Mouse (Mus musculus): ENCODE data around the gene Trp53tg5. TPM values are rescaled to one million over a fixed set of nuclear protein-coding genes. Genes with fewer than 3 reads are reported as not detected.
A peak's percentile ranks its signal among the peaks of the same experiment; 100 is the strongest.

Trp53tg5 gene
- polyA plus RNA-seq, 1 experiment from 2014 or later: not detected

DNA sequence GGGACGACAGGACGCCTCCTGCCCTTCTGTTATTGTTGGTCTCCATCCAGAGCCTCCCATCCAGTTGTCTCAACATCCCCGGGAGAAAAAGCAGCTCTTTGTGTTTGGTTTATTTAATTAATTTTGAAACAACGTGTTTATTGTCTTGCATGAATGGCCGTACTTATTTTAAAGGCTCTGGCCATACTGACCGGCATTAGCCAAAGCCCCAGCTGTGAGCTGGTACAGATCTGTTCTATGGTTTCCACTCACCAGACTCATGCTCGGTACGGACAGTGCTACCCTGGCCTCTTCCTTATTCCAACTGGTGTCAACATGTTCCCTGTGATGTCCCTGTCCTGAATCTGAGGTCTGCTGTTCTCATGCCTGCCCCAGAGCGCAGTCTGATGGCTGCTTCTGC lies 42.4 kb upstream of the Trp53tg5 start:
- Histone ChIP-seq H3K27ac (ENCODE audit: low read length) (no peak overlapping the region), H3K4me1 (ENCODE audit: control insufficient read depth, low read depth, low read length) (no peaks in the 10 kb centered on the region; the same call in 1 of the 2 replicates), H3K36me3 (ENCODE audit: control insufficient read depth, insufficient read depth) (no peaks in the 10 kb centered on the region), H3K9me3 (replicated peaks; ENCODE audit: control insufficient read depth, low read length) (no peaks in the 10 kb centered on the region), H3K4me3 (ENCODE audit: low read depth, low read length) (no peak overlapping the region), H3K27me3 (ENCODE audit: control insufficient read depth, insufficient read depth, low read depth, low read length) (no peaks in the 10 kb centered on the region), H3K4me2 (ENCODE audit: low read depth, low read length) (no peak overlapping the region), H3K9ac (ENCODE audit: low read depth, low read length) (no peak overlapping the region)
- no peak for ATAC-seq (ENCODE audit: low read depth)
- WGBS (ENCODE audit: insufficient replicate concordance): 65% methylated on average over 9 of the region's 9 CpGs

DNA sequence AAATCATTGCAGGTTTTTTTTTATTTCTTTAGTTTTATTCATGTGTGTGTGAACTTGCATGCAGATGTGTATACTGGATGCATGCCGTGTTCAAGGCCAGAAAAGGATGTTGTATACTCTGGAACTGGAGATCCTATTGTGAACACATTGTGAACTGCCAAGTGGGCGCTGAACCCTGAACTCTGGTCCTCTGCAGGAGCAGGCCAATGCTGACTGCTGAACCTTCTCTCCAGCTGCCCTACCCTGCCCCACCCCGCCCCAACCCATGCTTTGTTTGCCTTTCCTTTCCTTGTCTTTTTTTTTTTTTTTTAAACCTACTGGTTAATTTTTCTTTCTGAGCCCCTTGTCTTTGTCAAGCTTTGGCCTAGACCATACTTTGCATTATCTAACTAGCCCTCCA lies 41.4 kb upstream of the Trp53tg5 start:
- Histone ChIP-seq H3K27ac (ENCODE audit: low read length) (no peak overlapping the region), H3K4me1 (ENCODE audit: control insufficient read depth, low read depth, low read length) (no peaks in the 10 kb centered on the region; the same call in 1 of the 2 replicates), H3K9me3 (replicated peaks; ENCODE audit: control insufficient read depth, low read length) (no peaks in the 10 kb centered on the region), H3K4me3 (ENCODE audit: low read depth, low read length) (no peak overlapping the region), H3K27me3 (ENCODE audit: control insufficient read depth, insufficient read depth, low read depth, low read length) (no peaks in the 10 kb centered on the region), H3K4me2 (ENCODE audit: low read depth, low read length) (no peak overlapping the region), H3K9ac (ENCODE audit: low read depth, low read length) (no peak overlapping the region), H3K36me3 (ENCODE audit: control insufficient read depth, insufficient read depth) (no peaks in the 10 kb centered on the region)
- peak; percentile 56; the same call in 1 of the 2 replicates for ATAC-seq (ENCODE audit: low read depth)
- 51% methylated on average over 3 of the region's 3 CpGs for WGBS (ENCODE audit: insufficient replicate concordance)

DNA sequence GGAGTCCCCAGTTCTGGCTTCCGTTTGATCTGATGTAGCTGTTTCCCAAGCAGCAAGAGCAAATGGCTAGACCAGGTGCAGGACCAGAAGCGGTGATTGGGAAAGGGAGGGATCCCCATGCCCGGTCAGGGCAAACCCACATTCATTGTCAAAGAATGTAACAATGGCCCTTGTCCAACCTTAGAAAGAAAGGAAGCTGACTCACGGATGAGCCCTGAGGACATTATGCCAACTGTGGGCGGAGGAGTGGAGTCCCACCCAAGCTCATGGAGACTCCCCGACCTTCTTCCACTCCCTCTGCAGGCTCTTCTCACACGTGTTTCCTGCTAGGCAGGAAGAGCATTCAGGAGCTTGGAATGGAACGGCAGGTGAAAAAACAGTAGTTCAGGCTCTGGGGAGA lies 39.9 kb upstream of the Trp53tg5 start:
- Histone ChIP-seq H3K4me1 (ENCODE audit: control insufficient read depth, low read depth, low read length) (no peaks in the 10 kb centered on the region; the same call in 1 of the 2 replicates), H3K27me3 (ENCODE audit: control insufficient read depth, insufficient read depth, low read depth, low read length) (no peaks in the 10 kb centered on the region), H3K36me3 (ENCODE audit: control insufficient read depth, insufficient read depth) (no peaks in the 10 kb centered on the region), H3K9me3 (replicated peaks; ENCODE audit: control insufficient read depth, low read length) (no peaks in the 10 kb centered on the region), H3K27ac (ENCODE audit: low read length) (no peak overlapping the region), H3K4me3 (ENCODE audit: low read depth, low read length) (no peak overlapping the region), H3K4me2 (ENCODE audit: low read depth, low read length) (no peak overlapping the region), H3K9ac (ENCODE audit: low read depth, low read length) (no peak overlapping the region)
- no peak for ATAC-seq (ENCODE audit: low read depth)
- 50% methylated on average over 8 of the region's 8 CpGs for WGBS (ENCODE audit: insufficient replicate concordance)

DNA sequence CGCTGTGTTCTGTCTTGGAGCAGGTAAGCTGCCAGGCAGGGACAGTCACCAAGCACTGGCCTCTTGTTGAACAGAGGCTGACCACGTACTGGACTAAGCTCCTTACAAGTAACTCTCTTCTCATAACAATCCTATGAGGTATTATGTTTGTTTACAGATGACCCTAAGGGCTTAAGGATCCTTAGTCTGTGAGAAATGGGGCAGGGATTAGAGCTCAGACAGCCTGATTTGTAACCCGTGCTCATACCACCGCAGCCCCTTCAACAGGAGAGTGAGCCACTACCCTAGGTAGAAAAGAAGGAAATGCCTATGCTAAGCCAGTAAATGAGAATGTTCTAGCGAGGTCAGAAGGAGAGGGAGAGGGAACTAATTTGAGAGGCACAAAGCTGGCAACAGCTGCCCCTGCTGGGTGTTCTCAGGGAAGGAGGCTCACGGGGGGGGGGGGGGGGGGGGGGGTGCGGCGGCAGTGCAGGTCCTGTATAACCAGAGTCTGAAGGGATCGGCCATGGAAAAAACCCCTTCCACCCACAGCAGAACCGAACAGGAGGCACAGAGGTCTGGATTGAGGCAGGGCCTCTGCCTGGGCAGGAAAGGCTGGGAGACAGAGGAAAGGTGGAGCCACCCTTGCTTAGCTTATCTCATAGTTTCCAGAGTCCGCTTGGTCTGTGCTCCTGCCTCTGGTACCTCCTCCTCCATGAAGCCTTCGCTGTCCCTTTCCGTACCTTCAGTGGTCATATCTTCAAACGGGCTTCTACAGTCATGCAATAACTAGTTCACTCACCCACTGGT lies 38.8 kb upstream of the Trp53tg5 start:
- Histone ChIP-seq H3K27me3 (ENCODE audit: control insufficient read depth, insufficient read depth, low read depth, low read length) (no peaks in the 10 kb centered on the region), H3K9ac (ENCODE audit: low read depth, low read length) (no peak overlapping the region), H3K4me1 (ENCODE audit: control insufficient read depth, low read depth, low read length) (no peaks in the 10 kb centered on the region; the same call in 1 of the 2 replicates), H3K27ac (ENCODE audit: low read length) (no peak overlapping the region), H3K36me3 (ENCODE audit: control insufficient read depth, insufficient read depth) (no peaks in the 10 kb centered on the region), H3K4me3 (ENCODE audit: low read depth, low read length) (no peak overlapping the region), H3K9me3 (replicated peaks; ENCODE audit: control insufficient read depth, low read length) (no peaks in the 10 kb centered on the region), H3K4me2 (ENCODE audit: low read depth, low read length) (no peak overlapping the region)
- no peak for ATAC-seq (ENCODE audit: low read depth)
- 33% methylated on average over 13 of the region's 14 CpGs for WGBS (ENCODE audit: insufficient replicate concordance)

DNA sequence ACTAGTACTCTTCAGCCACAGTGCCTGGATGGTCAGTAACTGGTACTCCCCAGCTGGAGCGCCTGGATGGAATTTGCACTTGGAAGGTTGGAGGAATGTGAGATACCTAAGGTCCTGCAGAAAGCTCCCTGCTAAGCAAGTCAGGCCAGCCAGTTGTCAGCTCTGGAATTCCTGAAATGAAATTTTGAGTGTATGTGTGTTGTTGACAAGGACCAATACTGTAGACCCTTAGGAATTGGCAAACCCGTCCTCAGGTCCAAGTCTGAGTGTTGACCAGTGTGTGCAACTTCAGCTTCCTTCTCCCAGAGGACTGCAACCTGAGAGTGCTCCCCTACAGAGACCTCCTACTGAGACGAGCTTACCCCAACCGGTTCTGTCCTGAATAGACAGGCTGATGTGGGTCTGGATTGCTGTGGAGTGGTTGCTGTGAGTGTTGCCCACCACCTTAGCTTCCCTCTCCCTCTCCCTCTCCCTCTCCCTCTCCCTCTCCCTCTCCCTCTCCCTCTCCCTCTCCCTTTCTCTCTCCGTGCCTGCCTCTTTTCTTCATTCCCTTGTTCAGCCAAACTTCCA lies 37.2 kb upstream of the Trp53tg5 start:
- H3K9me3 ChIP-seq (replicated peaks; ENCODE audit: control insufficient read depth, low read length): no peaks in the 10 kb centered on the region
- H3K36me3 ChIP-seq (ENCODE audit: control insufficient read depth, insufficient read depth): no peaks in the 10 kb centered on the region
- H3K27ac ChIP-seq (ENCODE audit: low read length): no peak overlapping the region
- ATAC-seq (ENCODE audit: low read depth): no peak
- no peak overlapping the region for H3K4me2 ChIP-seq (ENCODE audit: low read depth, low read length)
- no peak overlapping the region for H3K9ac ChIP-seq (ENCODE audit: low read depth, low read length)
- no peaks in the 10 kb centered on the region; the same call in 1 of the 2 replicates for H3K4me1 ChIP-seq (ENCODE audit: control insufficient read depth, low read depth, low read length)
- 33% methylated on average over 4 of the region's 5 CpGs for WGBS (ENCODE audit: insufficient replicate concordance)
- H3K27me3 ChIP-seq (ENCODE audit: control insufficient read depth, insufficient read depth, low read depth, low read length): no peaks in the 10 kb centered on the region
- H3K4me3 ChIP-seq (ENCODE audit: low read depth, low read length): no peak overlapping the region

DNA sequence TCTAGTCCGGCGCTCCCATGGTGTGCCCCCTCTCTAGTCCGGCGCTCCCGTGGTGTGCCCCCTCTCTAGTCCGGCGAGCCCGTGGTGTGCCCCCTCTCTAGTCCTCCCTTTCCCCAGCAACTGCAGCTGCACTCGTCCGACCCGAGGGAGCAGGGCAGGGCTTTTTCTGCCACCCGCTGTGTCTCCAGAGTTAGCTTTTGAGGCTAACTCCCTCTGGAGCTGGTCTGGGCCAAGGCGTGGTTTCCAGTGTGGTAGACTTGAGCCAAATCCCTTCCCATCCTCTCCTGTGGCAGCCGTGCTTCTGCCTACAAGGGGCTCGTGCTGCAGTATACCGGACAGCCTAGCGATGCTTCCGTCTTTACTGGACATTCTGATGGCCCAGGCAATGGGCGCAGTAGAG lies 34.3 kb upstream of the Trp53tg5 start:
- peaks cover 23% of the 10 kb centered on the region for H3K36me3 ChIP-seq (ENCODE audit: control insufficient read depth, insufficient read depth)
- H3K4me2 ChIP-seq (ENCODE audit: low read depth, low read length): no peak overlapping the region
- no peak for ATAC-seq (ENCODE audit: low read depth)
- no peak overlapping the region for H3K4me3 ChIP-seq (ENCODE audit: low read depth, low read length)
- H3K27me3 ChIP-seq (ENCODE audit: control insufficient read depth, insufficient read depth, low read depth, low read length): no peaks in the 10 kb centered on the region
- peaks cover 4% of the 10 kb centered on the region; the same call in 1 of the 2 replicates for H3K9me3 ChIP-seq (replicated peaks; ENCODE audit: control insufficient read depth, low read length)
- H3K4me1 ChIP-seq (ENCODE audit: control insufficient read depth, low read depth, low read length): no peaks in the 10 kb centered on the region; the same call in 1 of the 2 replicates
- H3K9ac ChIP-seq (ENCODE audit: low read depth, low read length): no peak overlapping the region
- H3K27ac ChIP-seq (ENCODE audit: low read length): no peak overlapping the region
- 86% methylated on average over 19 of the region's 19 CpGs for WGBS (ENCODE audit: insufficient replicate concordance)

DNA sequence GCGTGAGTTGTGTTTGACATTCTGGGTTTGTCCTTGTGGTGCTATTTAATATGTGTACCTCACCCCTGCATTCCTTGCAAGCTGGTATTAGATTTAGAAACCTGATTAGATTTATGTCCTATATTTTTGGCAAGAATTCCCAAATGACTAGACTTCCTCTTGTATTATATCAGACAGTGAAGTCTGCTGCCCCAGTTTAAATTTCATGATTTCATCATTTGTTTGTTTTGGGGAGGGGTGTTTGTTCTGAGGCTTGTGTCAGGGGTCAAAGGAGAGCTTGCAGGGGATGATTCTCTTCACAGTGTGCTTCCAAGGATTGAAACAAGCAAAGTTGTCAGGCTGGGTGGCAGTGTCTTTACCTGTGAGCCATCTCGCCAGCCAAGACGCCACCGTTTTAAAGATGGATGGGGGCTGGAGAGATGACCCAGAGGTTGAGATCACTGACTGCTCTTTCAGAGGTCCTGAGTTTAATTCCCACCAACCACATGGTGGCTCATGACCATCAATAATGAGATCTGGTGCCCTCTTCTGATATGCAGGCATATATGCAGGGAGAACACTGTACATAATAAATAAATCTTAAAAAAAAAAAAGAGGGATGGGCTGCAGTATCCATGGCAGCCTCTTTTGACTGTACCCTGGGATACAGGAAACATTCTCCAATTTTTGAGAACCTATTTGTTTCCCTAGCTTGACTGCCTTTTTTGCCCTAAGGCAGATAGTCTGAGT lies 32.3 kb upstream of the Trp53tg5 start:
- peaks cover 33% of the 10 kb centered on the region for H3K36me3 ChIP-seq (ENCODE audit: control insufficient read depth, insufficient read depth)
- H3K27ac ChIP-seq (ENCODE audit: low read length): peak overlapping the region; percentile 33; the same call in 1 of the 2 replicates
- no peaks in the 10 kb centered on the region for H3K27me3 ChIP-seq (ENCODE audit: control insufficient read depth, insufficient read depth, low read depth, low read length)
- peaks cover 4% of the 10 kb centered on the region; the same call in 1 of the 2 replicates for H3K9me3 ChIP-seq (replicated peaks; ENCODE audit: control insufficient read depth, low read length)
- no peaks in the 10 kb centered on the region for H3K4me1 ChIP-seq (ENCODE audit: control insufficient read depth, low read depth, low read length)
- no peak overlapping the region for H3K9ac ChIP-seq (ENCODE audit: low read depth, low read length)
- H3K4me2 ChIP-seq (ENCODE audit: low read depth, low read length): 0 out of 2 replicates have a peak overlapping the region, but pooled peaks have one; percentile 19
- peak; percentile 71 for ATAC-seq (ENCODE audit: low read depth)
- 58% methylated on average over 4 of the region's 4 CpGs for WGBS (ENCODE audit: insufficient replicate concordance)
- no peak overlapping the region for H3K4me3 ChIP-seq (ENCODE audit: low read depth, low read length)

DNA sequence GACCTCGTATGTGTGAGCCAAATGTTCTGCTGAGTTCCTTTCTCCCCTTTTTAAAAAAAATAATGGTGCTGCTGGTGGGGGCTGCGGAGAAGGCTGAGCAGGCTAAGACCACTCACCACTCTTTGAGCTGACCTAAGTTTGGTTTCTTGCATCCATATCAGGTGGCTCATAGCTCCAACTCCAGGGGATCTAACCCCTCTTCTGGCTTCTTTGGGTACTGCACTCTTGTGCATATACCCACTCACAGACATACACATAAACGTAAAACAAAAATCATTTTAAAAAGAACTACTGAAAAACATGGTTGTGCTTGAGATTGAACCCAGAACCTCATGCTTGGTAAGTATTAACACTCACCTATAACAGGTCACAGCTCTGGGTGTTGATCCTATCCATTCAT lies 31.4 kb upstream of the Trp53tg5 start:
- Histone ChIP-seq H3K4me1 (ENCODE audit: control insufficient read depth, low read depth, low read length) (no peaks in the 10 kb centered on the region), H3K36me3 (ENCODE audit: control insufficient read depth, insufficient read depth) (peaks cover 38% of the 10 kb centered on the region), H3K4me3 (ENCODE audit: low read depth, low read length) (no peak overlapping the region), H3K27ac (ENCODE audit: low read length) (no peak overlapping the region), H3K9me3 (replicated peaks; ENCODE audit: control insufficient read depth, low read length) (peaks cover 4% of the 10 kb centered on the region; the same call in 1 of the 2 replicates), H3K4me2 (ENCODE audit: low read depth, low read length) (no peak overlapping the region), H3K27me3 (ENCODE audit: control insufficient read depth, insufficient read depth, low read depth, low read length) (no peaks in the 10 kb centered on the region), H3K9ac (ENCODE audit: low read depth, low read length) (no peak overlapping the region)
- no peak for ATAC-seq (ENCODE audit: low read depth)
- whole genome bisulfite sequencing (ENCODE audit: insufficient replicate concordance): 83% methylated on average over 3 of the region's 3 CpGs
